Mouse (Mus musculus): ENCODE results near the gene Lrig1. TPM values are rescaled to one million over a fixed set of nuclear protein-coding genes. Genes with fewer than 3 reads are reported as not detected.

Gene Lrig1
- total and polyA plus RNA-seq, 3 experiments: 0.58 to 0.75 TPM; not detected in 1

DNA sequence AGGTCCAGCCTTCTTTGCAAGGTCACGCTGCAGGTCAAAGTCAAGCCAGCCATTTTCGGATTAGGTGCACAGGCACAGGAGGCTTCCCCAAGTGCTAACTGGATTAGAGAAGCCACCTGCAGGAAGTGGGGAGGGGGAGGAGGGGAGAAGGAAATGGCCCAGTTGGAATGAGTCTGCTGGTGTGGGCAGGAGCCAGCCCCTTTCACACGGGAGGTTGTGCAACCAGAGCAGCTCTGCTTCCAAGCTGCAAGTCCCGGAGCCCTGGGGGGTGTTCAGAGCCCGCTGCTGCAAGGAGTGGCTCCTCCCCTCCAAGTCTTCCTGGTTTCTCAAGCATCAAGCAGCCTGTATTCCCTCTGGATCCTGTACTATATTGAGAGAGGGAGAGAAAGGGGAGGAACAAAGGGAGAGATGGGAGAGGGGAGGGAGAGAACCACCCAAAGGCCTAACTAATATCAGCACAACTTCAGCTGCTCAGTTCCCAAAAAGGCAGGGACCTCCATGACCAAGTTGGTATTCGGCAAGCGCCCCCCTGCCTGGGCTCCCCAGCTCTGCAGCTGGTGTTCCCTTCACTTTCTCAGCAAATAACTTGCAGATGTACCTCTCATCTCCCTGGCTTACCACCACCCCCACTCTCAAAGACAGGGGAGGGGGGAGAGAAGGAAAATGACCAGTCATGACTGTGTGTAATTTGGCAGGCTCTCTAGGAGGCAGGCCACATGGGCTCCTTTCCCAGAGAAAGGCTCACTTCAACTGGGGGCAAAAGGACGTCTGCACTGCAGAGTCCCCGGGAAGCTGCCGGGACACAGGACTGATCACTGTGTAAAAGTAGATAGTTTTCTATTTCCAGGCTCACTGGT is 52.2 kb downstream of the Lrig1 start:
- Histone ChIP-seq H3K79me2 (ENCODE audit: control insufficient read depth, insufficient read depth, low read length, poor library complexity) (no peaks in the 10 kb centered on the region), H3K27me3 (ENCODE audit: control insufficient read depth in 1 of 2, insufficient read depth in 2 of 2, low read length in 2 of 2) (no peaks in the 10 kb centered on the region; a peak in 1 of 4 replicates), H3K9ac (ENCODE audit: control insufficient read depth, low read depth, low read length, poor library complexity, severe bottlenecking) (no peak overlapping the region), H3K4me3 (ENCODE audit: control insufficient read depth in 1 of 2, insufficient read depth in 1 of 2, low read depth in 2 of 2, low read length in 2 of 2) (no peak overlapping the region), H3K9me3 (replicated peaks; ENCODE audit: insufficient read depth, low read length) (no peaks in the 10 kb centered on the region), H3K36me3 (ENCODE audit: control insufficient read depth in 1 of 2, insufficient read depth in 2 of 2, low read length in 2 of 2) (no peaks in the 10 kb centered on the region), H3K27ac (ENCODE audit: control insufficient read depth, low read depth, low read length) (no peak overlapping the region), H3K4me1 (ENCODE audit: control insufficient read depth in 1 of 2, insufficient read depth in 2 of 2, low read length in 2 of 2) (no peaks in the 10 kb centered on the region)
- TF ChIP-seq NRF1 (IDR thresholded peaks at IDR 0.05; ENCODE audit: insufficient read depth, low read depth, low read length, poor library complexity, severe bottlenecking): no peak
- TF ChIP-seq POLR2AphosphoS5 (IDR thresholded peaks at IDR 0.05; ENCODE audit: borderline replicate concordance, low read depth, low read length): no peak
- TF ChIP-seq MAZ (IDR thresholded peaks at IDR 0.05; ENCODE audit: low read depth, low read length): no peak
- TF ChIP-seq RAD21 (IDR thresholded peaks at IDR 0.05; ENCODE audit: low read depth, low read length): no peak
- TF ChIP-seq CTCF (IDR thresholded peaks at IDR 0.05 in 2 of 3, conservative IDR thresholded peaks at IDR 0.05 in 1 of 3; ENCODE audit: control insufficient read depth in 1 of 3, insufficient read depth in 1 of 3, low read depth in 2 of 3, low read length in 3 of 3, poor library complexity in 1 of 3, severe bottlenecking in 1 of 3): no peak
- TF ChIP-seq ZKSCAN1 (IDR thresholded peaks at IDR 0.05; ENCODE audit: low read depth, low read length): no peak
- DNase-seq (ENCODE audit: low read depth, low spot score): no peak

DNA sequence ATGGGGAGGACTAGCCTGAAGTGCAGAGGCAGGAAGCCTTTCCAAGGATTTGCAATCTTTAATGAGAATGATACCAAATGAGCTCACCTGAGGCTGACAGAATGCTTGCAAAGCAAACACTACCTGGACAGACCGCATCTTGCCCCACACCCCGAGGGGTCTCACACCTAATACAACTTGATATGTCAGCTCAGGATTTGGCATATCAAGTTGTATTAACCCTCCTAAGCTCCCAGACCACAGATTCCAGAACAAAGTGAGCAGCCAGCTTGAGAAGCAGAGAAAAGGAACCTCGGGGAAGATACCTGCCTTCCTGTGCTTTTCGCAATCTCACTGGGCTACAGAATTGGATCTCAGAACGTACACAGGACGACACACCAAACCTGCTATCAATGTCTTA is 53.1 kb downstream of the Lrig1 start:
- Histone ChIP-seq H3K79me2 (ENCODE audit: control insufficient read depth, insufficient read depth, low read length, poor library complexity) (no peaks in the 10 kb centered on the region), H3K9me3 (replicated peaks; ENCODE audit: insufficient read depth, low read length) (no peaks in the 10 kb centered on the region), H3K36me3 (ENCODE audit: control insufficient read depth in 1 of 2, insufficient read depth in 2 of 2, low read length in 2 of 2) (no peaks in the 10 kb centered on the region), H3K9ac (ENCODE audit: control insufficient read depth, low read depth, low read length, poor library complexity, severe bottlenecking) (no peak overlapping the region), H3K27me3 (ENCODE audit: control insufficient read depth in 1 of 2, insufficient read depth in 2 of 2, low read length in 2 of 2) (no peaks in the 10 kb centered on the region; a peak in 1 of 4 replicates), H3K27ac (ENCODE audit: control insufficient read depth, low read depth, low read length) (no peak overlapping the region), H3K4me3 (ENCODE audit: control insufficient read depth in 1 of 2, insufficient read depth in 1 of 2, low read depth in 2 of 2, low read length in 2 of 2) (no peak overlapping the region), H3K4me1 (ENCODE audit: control insufficient read depth in 1 of 2, insufficient read depth in 2 of 2, low read length in 2 of 2) (no peaks in the 10 kb centered on the region)
- no peak for TF ChIP-seq CTCF (IDR thresholded peaks at IDR 0.05 in 2 of 3, conservative IDR thresholded peaks at IDR 0.05 in 1 of 3; ENCODE audit: control insufficient read depth in 1 of 3, insufficient read depth in 1 of 3, low read depth in 2 of 3, low read length in 3 of 3, poor library complexity in 1 of 3, severe bottlenecking in 1 of 3)
- no peak for TF ChIP-seq TAL1 (IDR thresholded peaks at IDR 0.05; ENCODE audit: low read length)
- no peak for TF ChIP-seq POLR2AphosphoS5 (IDR thresholded peaks at IDR 0.05; ENCODE audit: borderline replicate concordance, low read depth, low read length)
- TF ChIP-seq SMC3 (IDR thresholded peaks at IDR 0.05; ENCODE audit: low read depth, low read length): no peak
- no peak for TF ChIP-seq GATA1 (IDR thresholded peaks at IDR 0.05; ENCODE audit: low read depth, low read length)
- TF ChIP-seq ETS1 (IDR thresholded peaks at IDR 0.05; ENCODE audit: low read depth, low read length): no peak
- TF ChIP-seq UBTF (IDR thresholded peaks at IDR 0.05; ENCODE audit: borderline replicate concordance, insufficient read depth, low read depth, low read length): no peak
- TF ChIP-seq MEF2A (IDR thresholded peaks at IDR 0.05; ENCODE audit: extremely low read depth, insufficient replicate concordance, low read depth, low read length, poor library complexity, severe bottlenecking): no peak
- no peak for TF ChIP-seq RCOR1 (IDR thresholded peaks at IDR 0.05; ENCODE audit: low read depth, low read length)
- no peak for TF ChIP-seq ELF1 (IDR thresholded peaks at IDR 0.05; ENCODE audit: low read depth, low read length)
- TF ChIP-seq MAX (IDR thresholded peaks at IDR 0.05; ENCODE audit: low read length): no peak
- TF ChIP-seq NELFE (IDR thresholded peaks at IDR 0.05; ENCODE audit: low read depth, low read length): no peak
- no peak for TF ChIP-seq TBP (IDR thresholded peaks at IDR 0.05; ENCODE audit: low read depth, low read length)
- TF ChIP-seq HCFC1 (IDR thresholded peaks at IDR 0.05; ENCODE audit: low read depth, low read length): no peak
- TF ChIP-seq JUND (IDR thresholded peaks at IDR 0.05; ENCODE audit: low read depth, low read length): no peak
- TF ChIP-seq KAT2A (conservative IDR thresholded peaks at IDR 0.05; ENCODE audit: low read depth, low read length): no peak
- no peak for TF ChIP-seq SIN3A (IDR thresholded peaks at IDR 0.05; ENCODE audit: low read length)
- TF ChIP-seq MXI1 (IDR thresholded peaks at IDR 0.05; ENCODE audit: low read depth, low read length): no peak
- TF ChIP-seq MAZ (IDR thresholded peaks at IDR 0.05; ENCODE audit: low read depth, low read length): no peak
- DNase-seq (ENCODE audit: low read depth, low spot score): no peak
